8 mouse cellular contexts compared by ENCODE assay signal in genomic region chr16:4684457-4684791, GRCm38 (mm10). TPM values are rescaled to one million over a fixed set of nuclear protein-coding genes. Genes with fewer than 3 reads are reported as not detected.
DNase-seq lines count a peak whose midpoint lies in the region; ATAC-seq and TF ChIP-seq lines count a peak whose summit lies in the region.

No protein-coding gene starts in this region.

- H3K36me3 ChIP-seq in megakaryocyte, embryonic 14.5 days (replicated peaks; ENCODE audit: low read length), result peaks cover 24% of the 10 kb centered on the region
- H3K36me3 ChIP-seq in limb, embryonic 12.5 days, result peaks cover 24% of the 10 kb centered on the region
- H3K36me3 ChIP-seq in small intestine, adult 2 months (ENCODE audit: control insufficient read depth, insufficient read depth, low read length), result peaks cover 11% of the 10 kb centered on the region

- no peaks in the 10 kb centered on the region for H3K9me3 ChIP-seq in megakaryocyte, embryonic 14.5 days
- no peaks in the 10 kb centered on the region; the same call in 1 of the 2 replicates for H3K9me3 ChIP-seq in limb, embryonic 12.5 days

- ATAC-seq in megakaryocyte, adult 5-6 weeks (ENCODE audit: poor library complexity, severe bottlenecking), result no peak
- peak; percentile 2; the same call in 1 of the 2 replicates for ATAC-seq in erythroid progenitor cell, adult 5-6 weeks (replicated peaks; ENCODE audit: low FRiP score, poor library complexity, severe bottlenecking)
- ATAC-seq in limb, embryonic 12.5 days (ENCODE audit: insufficient number of reproducible peaks, insufficient read depth, low FRiP score, low TSS enrichment, low read depth), result no peak

- no peaks in the 10 kb centered on the region for H3K27me3 ChIP-seq in megakaryocyte, embryonic 14.5 days (replicated peaks)
- no peaks in the 10 kb centered on the region for H3K27me3 ChIP-seq in limb, embryonic 12.5 days
- H3K27me3 ChIP-seq in small intestine, adult 2 months (ENCODE audit: control insufficient read depth, insufficient read depth, low read length), result no peaks in the 10 kb centered on the region

- TF ChIP-seq POLR2A in small intestine, adult 2 months (IDR thresholded peaks at IDR 0.05; ENCODE audit: low read depth, low read length), result no peak

- under 1% methylated on average over 9 of the region's 9 CpGs for WGBS in limb, embryonic 12.5 days
- WGBS in small intestine, adult 2 months, result under 1% methylated on average over 9 of the region's 9 CpGs

- no peak overlapping the region for H3K27ac ChIP-seq in limb, embryonic 12.5 days
- H3K27ac ChIP-seq in small intestine, adult 2 months (ENCODE audit: insufficient read depth, low read depth, low read length), result no peak overlapping the region

- TF ChIP-seq CTCF in small intestine, adult 2 months (IDR thresholded peaks at IDR 0.05; ENCODE audit: extremely low read depth, insufficient read length, insufficient replicate concordance, low read depth, low read length), result no peak

- peak overlapping the region; percentile 92 for H3K4me2 ChIP-seq in limb, embryonic 12.5 days

- peaks cover 38% of the 10 kb centered on the region for H3K4me1 ChIP-seq in megakaryocyte, embryonic 14.5 days
- H3K4me1 ChIP-seq in limb, embryonic 12.5 days (replicated peaks), result peaks cover 7% of the 10 kb centered on the region
- H3K4me1 ChIP-seq in small intestine, adult 2 months (ENCODE audit: control insufficient read depth, insufficient read depth, insufficient read length, low read length), result peaks cover 2% of the 10 kb centered on the region; the same call in 1 of the 2 replicates

- peak overlapping the region; percentile 76 for H3K9ac ChIP-seq in limb, embryonic 12.5 days (replicated peaks)

- no peak for DNase-seq in right cerebral cortex, postnatal 4 days
- DNase-seq in right cerebral cortex, postnatal 25 days, result no peak
- DNase-seq in cerebellum, adult 18-20 months, result no peak

- H3K4me3 ChIP-seq in megakaryocyte, embryonic 14.5 days (replicated peaks), result peak overlapping the region; percentile 95
- H3K4me3 ChIP-seq in limb, embryonic 12.5 days (replicated peaks), result peak overlapping the region; percentile 67
- H3K4me3 ChIP-seq in small intestine, adult 2 months (ENCODE audit: low read depth, low read length), result peak overlapping the region; percentile 78

RNA-seq across cellular contexts. Expression of gene Coro7, which starts 4.8 kb away (rescaled TPM):
- polyA plus RNA-seq in megakaryocyte, embryonic 14.5 days (2012; ENCODE audit: insufficient read depth, low replicate concordance), result 62.1 and 104 TPM in 2 replicates
- 68.6 and 74.5 TPM in 2 replicates for total RNA-seq in megakaryocyte, adult 5-6 weeks (2015)
- 40.2 and 49.1 TPM in 2 replicates for total RNA-seq in megakaryocyte, adult 5-6 weeks (2017)
- 19.8 and 36.5 TPM in 2 replicates for total RNA-seq in erythroid progenitor cell, adult 5-6 weeks (2015; ENCODE audit: low replicate concordance)
- 7.3 and 14.8 TPM in 2 replicates for total RNA-seq in erythroid progenitor cell, adult 5-6 weeks (2017; ENCODE audit: low replicate concordance)
- polyA plus RNA-seq in limb, embryonic 12.5 days (2016; fragmentation: Nextera tagmentation; extraction: Ambion mirVana), result 18.6 and 19.6 TPM in 2 replicates
- polyA plus RNA-seq in small intestine, adult 2 months (2012; rRNA removed), result 45.6 and 86.6 TPM in 2 replicates

RNA-seq across cellular contexts. Expression of gene Nmral1, which starts 34.7 kb away (rescaled TPM):
- 3.2 TPM in 1 of 2 replicates, not detected in the other for polyA plus RNA-seq in megakaryocyte, embryonic 14.5 days (2012; ENCODE audit: insufficient read depth, low replicate concordance)
- total RNA-seq in megakaryocyte, adult 5-6 weeks (2015), result 45.6 and 46.1 TPM in 2 replicates
- total RNA-seq in megakaryocyte, adult 5-6 weeks (2017), result 43.5 and 47.8 TPM in 2 replicates
- 22.2 and 37.8 TPM in 2 replicates for total RNA-seq in erythroid progenitor cell, adult 5-6 weeks (2015; ENCODE audit: low replicate concordance)
- total RNA-seq in erythroid progenitor cell, adult 5-6 weeks (2017; ENCODE audit: low replicate concordance), result 24.3 and 41.7 TPM in 2 replicates
- polyA plus RNA-seq in limb, embryonic 12.5 days (2016; fragmentation: Nextera tagmentation; extraction: Ambion mirVana), result 179 and 191 TPM in 2 replicates
- polyA plus RNA-seq in small intestine, adult 2 months (2012; rRNA removed), result 2.2 and 5.6 TPM in 2 replicates

RNA-seq across cellular contexts. Expression of gene Hmox2, which starts 41.7 kb away (rescaled TPM):
- 4.3 and 14.6 TPM in 2 replicates for polyA plus RNA-seq in megakaryocyte, embryonic 14.5 days (2012; ENCODE audit: insufficient read depth, low replicate concordance)
- 74.5 and 91.4 TPM in 2 replicates for total RNA-seq in megakaryocyte, adult 5-6 weeks (2015)
- 89.6 and 108 TPM in 2 replicates for total RNA-seq in megakaryocyte, adult 5-6 weeks (2017)
- total RNA-seq in erythroid progenitor cell, adult 5-6 weeks (2015; ENCODE audit: low replicate concordance), result 10.1 and 13.0 TPM in 2 replicates
- 8.5 and 13.0 TPM in 2 replicates for total RNA-seq in erythroid progenitor cell, adult 5-6 weeks (2017; ENCODE audit: low replicate concordance)
- 102 and 106 TPM in 2 replicates for polyA plus RNA-seq in limb, embryonic 12.5 days (2016; fragmentation: Nextera tagmentation; extraction: Ambion mirVana)
- polyA plus RNA-seq in small intestine, adult 2 months (2012; rRNA removed), result 11.8 and 21.2 TPM in 2 replicates

RNA-seq across cellular contexts. Expression of gene Dnaja3, which starts 44.6 kb away (rescaled TPM):
- polyA plus RNA-seq in megakaryocyte, embryonic 14.5 days (2012; ENCODE audit: insufficient read depth, low replicate concordance), result 3.1 and 5.3 TPM in 2 replicates
- total RNA-seq in megakaryocyte, adult 5-6 weeks (2015), result 10.1 and 11.9 TPM in 2 replicates
- 26.1 and 27.8 TPM in 2 replicates for total RNA-seq in megakaryocyte, adult 5-6 weeks (2017)
- 10.1 and 12.6 TPM in 2 replicates for total RNA-seq in erythroid progenitor cell, adult 5-6 weeks (2015; ENCODE audit: low replicate concordance)
- total RNA-seq in erythroid progenitor cell, adult 5-6 weeks (2017; ENCODE audit: low replicate concordance), result 10.9 and 14.3 TPM in 2 replicates
- 55.1 and 58.0 TPM in 2 replicates for polyA plus RNA-seq in limb, embryonic 12.5 days (2016; fragmentation: Nextera tagmentation; extraction: Ambion mirVana)
- polyA plus RNA-seq in small intestine, adult 2 months (2012; rRNA removed), result 10.2 and 13.7 TPM in 2 replicates

RNA-seq across cellular contexts. Expression of gene Vasn, which starts 44.7 kb away (rescaled TPM):
- polyA plus RNA-seq in megakaryocyte, embryonic 14.5 days (2012; ENCODE audit: insufficient read depth, low replicate concordance), result 0.58 TPM in 1 of 2 replicates, not detected in the other
- total RNA-seq in megakaryocyte, adult 5-6 weeks (2015), result not detected in 2 replicates
- 0.12 TPM in 1 of 2 replicates, not detected in the other for total RNA-seq in megakaryocyte, adult 5-6 weeks (2017)
- not detected in 2 replicates for total RNA-seq in erythroid progenitor cell, adult 5-6 weeks (2015; ENCODE audit: low replicate concordance)
- not detected in 2 replicates for total RNA-seq in erythroid progenitor cell, adult 5-6 weeks (2017; ENCODE audit: low replicate concordance)
- polyA plus RNA-seq in limb, embryonic 12.5 days (2016; fragmentation: Nextera tagmentation; extraction: Ambion mirVana), result 29.4 and 30.4 TPM in 2 replicates
- polyA plus RNA-seq in small intestine, adult 2 months (2012; rRNA removed), result 6.5 and 7.8 TPM in 2 replicates

Comparison
In these comparisons a context has a peak if more than half of its experiments do, and no peak if none do; other contexts are left out.
1. RNA of gene Nmral1, which starts 34.7 kb away (polyA plus RNA-seq): 179 to 191 TPM in limb, embryonic 12.5 days; 2.2 to 5.6 TPM in small intestine, adult 2 months and 3.2 TPM in megakaryocyte, embryonic 14.5 days; every median in the first group is over 10 times any median in the second.
2. Peak in every context shown above with its lines, with median percentiles within 50 percentile points of each other: H3K4me3 ChIP-seq.